Mouse (Mus musculus) kidney, adult 2 months (tissue): ENCODE measurements at regions not wholly inside any gene's neighbourhood (a gene's known extent, or its start where the extent isn't known, plus 50 kb on each side); places are given as distances from the start of the nearest gene placed in this dataset.

Source experiments
- CTCF ChIP-seq: fragments of 200-500 bp; conservative IDR thresholded peaks from 2 replicates; pipeline ENCODE4 v1.5.1; 2011; ENCODE audit warnings: low read depth, mild to moderate bottlenecking, control low read depth, low read length, moderate library complexity, mixed read lengths; ENCODE audit not compliant: insufficient read depth, insufficient read length
- POLR2A ChIP-seq: fragments of 200-500 bp; IDR thresholded peaks from one replicate; pipeline ENCODE4 v1.6.1; 2011; ENCODE audit warnings: low read depth, low read length, control low read depth

DNA sequence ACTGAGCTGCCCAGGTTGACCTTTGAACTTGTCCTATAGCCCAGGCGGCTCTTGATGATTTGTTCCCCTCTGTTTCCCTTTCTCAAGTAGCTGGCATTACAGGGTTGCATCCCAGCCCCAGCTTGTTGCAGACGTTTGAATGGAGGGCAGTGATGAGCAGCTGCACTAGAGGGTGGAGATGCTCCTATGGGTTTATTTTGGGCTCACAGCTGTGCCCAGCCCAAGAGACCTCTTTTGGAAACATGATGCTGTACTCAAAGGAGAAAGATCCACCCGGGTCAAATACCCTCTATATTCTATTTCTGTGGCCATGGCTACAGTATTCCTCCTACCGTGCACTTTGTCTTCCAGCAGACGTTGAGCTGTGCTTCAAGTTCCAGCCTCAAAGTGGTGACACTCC is 109.0 kb upstream of the Shb start:
- TF ChIP-seq CTCF (no peak), POLR2A (no peak)
